Mouse (Mus musculus): ENCODE measurements at regions not wholly inside any gene's neighbourhood (a gene's known extent, or its start where the extent isn't known, plus 50 kb on each side); places are given as distances from the start of the nearest gene placed in this dataset.
"Not testable (repeated sequence)": the region's sequence is repeated elsewhere in the genome, so short reads cannot be mapped to it uniquely, and the experiment has no call there.

- DNase-seq (ENCODE audit: low spot score in 2 of 2) = not testable (repeated sequence)
Measured at GRCm38 (mm10) chr10:96421506-96421905, 195.3 kb upstream of the Btg1 start.

- no peak for DNase-seq (ENCODE audit: low spot score in 2 of 2)
Measured at GRCm38 (mm10) chr10:96427407-96427806, 189.4 kb upstream of the Btg1 start.

GRCm38 (mm10) chr10:96430142-96430541 is 186.7 kb upstream of the Btg1 start:
- no peak for DNase-seq (ENCODE audit: low spot score in 2 of 2)

GRCm38 (mm10) chr10:96435109-96435508 is 181.7 kb upstream of the Btg1 start:
- DNase-seq (ENCODE audit: low spot score in 2 of 2) = no peak

- DNase-seq (ENCODE audit: low spot score in 2 of 2) = no peak
Measured at GRCm38 (mm10) chr10:96438398-96439103, 178.3 kb upstream of the Btg1 start.

- no peak for DNase-seq (ENCODE audit: low spot score in 2 of 2)
Measured at GRCm38 (mm10) chr10:96442165-96442564, 174.6 kb upstream of the Btg1 start.

- DNase-seq (ENCODE audit: low spot score in 2 of 2) = no peak
Measured at GRCm38 (mm10) chr10:96450266-96450665, 166.5 kb upstream of the Btg1 start.

GRCm38 (mm10) chr10:96454857-96455256 is 161.9 kb upstream of the Btg1 start:
- no peak for DNase-seq (ENCODE audit: low spot score in 2 of 2)

GRCm38 (mm10) chr10:96458551-96458950 is 158.3 kb upstream of the Btg1 start:
- no peak for DNase-seq (ENCODE audit: low spot score in 2 of 2)

GRCm38 (mm10) chr10:96459186-96459585 is 157.6 kb upstream of the Btg1 start:
- DNase-seq (ENCODE audit: low spot score in 2 of 2) = no peak

- no peak for DNase-seq (ENCODE audit: low spot score in 2 of 2)
Measured at GRCm38 (mm10) chr10:96460151-96460550, 156.7 kb upstream of the Btg1 start.

- DNase-seq (ENCODE audit: low spot score in 2 of 2) = no peak
Measured at GRCm38 (mm10) chr10:96460617-96461338, 156.0 kb upstream of the Btg1 start.

GRCm38 (mm10) chr10:96465967-96466366 is 150.8 kb upstream of the Btg1 start:
- DNase-seq (ENCODE audit: low spot score in 2 of 2) = no peak

- no peak for DNase-seq (ENCODE audit: low spot score in 2 of 2)
Measured at GRCm38 (mm10) chr10:96466845-96467244, 150.0 kb upstream of the Btg1 start.

GRCm38 (mm10) chr10:96467661-96468060 is 149.1 kb upstream of the Btg1 start:
- DNase-seq (ENCODE audit: low spot score in 2 of 2) = no peak

- DNase-seq (ENCODE audit: low spot score in 2 of 2) = no peak
Measured at GRCm38 (mm10) chr10:96471523-96471922, 145.3 kb upstream of the Btg1 start.

- no peak for DNase-seq (ENCODE audit: low spot score in 2 of 2)
Measured at GRCm38 (mm10) chr10:96479350-96479749, 137.5 kb upstream of the Btg1 start.

- no peak for DNase-seq (ENCODE audit: low spot score in 2 of 2)
Measured at GRCm38 (mm10) chr10:96479786-96480185, 137.0 kb upstream of the Btg1 start.

- peak in 1 of 2 experiments; percentile 17 for DNase-seq (ENCODE audit: low spot score in 2 of 2)
Measured at GRCm38 (mm10) chr10:96480453-96481324, 136.1 kb upstream of the Btg1 start.

GRCm38 (mm10) chr10:96481325-96481638 is 135.5 kb upstream of the Btg1 start:
- no peak for DNase-seq (ENCODE audit: low spot score in 2 of 2)

- no peak for DNase-seq (ENCODE audit: low spot score in 2 of 2)
Measured at GRCm38 (mm10) chr10:96486724-96487123, 130.1 kb upstream of the Btg1 start.

GRCm38 (mm10) chr10:96493706-96494105 is 123.1 kb upstream of the Btg1 start:
- no peak for DNase-seq (ENCODE audit: low spot score in 2 of 2)
